In the genomic region with DNA sequence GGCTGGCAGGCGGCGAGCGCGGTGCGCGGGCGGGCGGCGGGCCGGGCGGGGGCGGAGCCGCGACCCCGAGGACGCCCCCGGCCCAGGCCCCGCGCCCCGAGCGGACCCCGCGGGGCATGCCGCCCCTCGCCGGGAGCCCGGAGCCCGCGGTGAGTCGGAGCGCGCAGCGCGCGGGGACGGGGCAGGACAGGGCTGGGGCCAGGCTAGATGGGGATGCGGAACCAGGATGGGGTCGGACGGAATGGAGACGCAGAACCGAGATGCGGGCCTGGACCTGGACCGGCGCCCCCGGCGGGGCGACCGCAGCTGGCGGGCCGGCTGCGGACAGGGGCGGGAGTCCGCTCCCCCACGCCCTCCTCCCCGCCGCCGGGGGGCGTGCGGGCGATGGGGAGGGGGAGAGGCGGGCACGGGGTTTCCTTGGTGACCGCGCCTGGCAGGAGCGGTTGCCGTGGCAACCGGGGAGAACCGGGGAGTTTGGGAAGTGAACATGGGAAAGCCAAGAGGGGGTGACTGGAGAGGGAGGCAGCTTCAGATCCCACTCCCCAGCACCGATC, we compare ENCODE assay signal across 9 mouse cellular contexts. TPM values are rescaled to one million over a fixed set of nuclear protein-coding genes. Genes with fewer than 3 reads are reported as not detected.
DNase-seq lines count a peak whose midpoint lies in the region; ATAC-seq and TF ChIP-seq lines count a peak whose summit lies in the region.
"Had no signal": no experiment of that assay in that cellular context is flagged by ENCODE, and none has a peak within 500 bp of the region (broad histone marks: within the 10 kb centered on the region; RNA-seq: fewer than 3 reads in every experiment).

A gene (plus strand): TSS at position 51 of the 554 bp plus-strand sequence.

- no peaks in the 10 kb centered on the region for H3K36me3 ChIP-seq in heart, embryonic 12.5 days
- no peaks in the 10 kb centered on the region for H3K36me3 ChIP-seq in neural tube, embryonic 11.5 days (ENCODE audit: control insufficient read depth, insufficient read depth, low read length)

- 0 out of 2 replicates have a peak, but pooled peaks have one; percentile 20 for ATAC-seq in heart, embryonic 12.5 days (ENCODE audit: insufficient number of reproducible peaks, low FRiP score)
- peak; percentile 59 for ATAC-seq in neural tube, embryonic 11.5 days (ENCODE audit: insufficient read depth, low FRiP score, low TSS enrichment)

- H3K27ac ChIP-seq in cortical plate, adult 2 months (ENCODE audit: insufficient read depth, low read length) = peak within 1 kb of the TSS; percentile 96
- H3K27ac ChIP-seq in heart, embryonic 12.5 days (ENCODE audit: poor library complexity, severe bottlenecking) = no peak within 1 kb of the TSS
- H3K27ac ChIP-seq in neural tube, embryonic 11.5 days (ENCODE audit: low read depth, low read length) = peak within 1 kb of the TSS; percentile 97

- no peak for TF ChIP-seq CTCF in cortical plate, adult 2 months (IDR thresholded peaks at IDR 0.05; ENCODE audit: extremely low read depth, insufficient read depth, low read length)

- WGBS in heart, embryonic 12.5 days = 2% methylated on average over 46 of the region's 69 CpGs
- under 1% methylated on average over 35 of the region's 69 CpGs for WGBS in neural tube, embryonic 11.5 days

- peak within 1 kb of the TSS; percentile 82 for H3K4me3 ChIP-seq in cortical plate, adult 2 months (ENCODE audit: insufficient read depth, low read length)
- H3K4me3 ChIP-seq in heart, embryonic 12.5 days = peak within 1 kb of the TSS; percentile 60
- peak within 1 kb of the TSS; percentile 71 for H3K4me3 ChIP-seq in neural tube, embryonic 11.5 days (ENCODE audit: low read depth, low read length)

- peak; percentile 15 for DNase-seq in gastrocnemius, postnatal 10 days
- DNase-seq in gastrocnemius, adult 18-20 months (ENCODE audit: low spot score) = no peak
- DNase-seq in layer of hippocampus, postnatal 25 days (ENCODE audit: extremely low spot score in 1 of 2, low spot score in 1 of 2) = peak; percentile 66 to 77
- DNase-seq in neural tube, embryonic 11.5 days (ENCODE audit: low spot score) = peak; percentile 92
- DNase-seq in thymus, postnatal 25 days = no peak
- no peak for DNase-seq in adrenal gland, adult 2 months

- peak within 1 kb of the TSS; percentile 51; the same call in 1 of the 2 replicates for H3K9ac ChIP-seq in heart, embryonic 12.5 days
- H3K9ac ChIP-seq in neural tube, embryonic 11.5 days (ENCODE audit: low read length) = peak within 1 kb of the TSS; percentile 85

- H3K4me2 ChIP-seq in heart, embryonic 12.5 days = peak within 1 kb of the TSS; percentile 91
- peak within 1 kb of the TSS; percentile 71 for H3K4me2 ChIP-seq in neural tube, embryonic 11.5 days (ENCODE audit: low read depth)

- no peak for TF ChIP-seq POLR2A in cortical plate, adult 2 months (IDR thresholded peaks at IDR 0.05; ENCODE audit: extremely low read depth, insufficient read depth, low read length)

- peaks cover 6% of the 10 kb centered on the region; the same call in 1 of the 2 replicates for H3K4me1 ChIP-seq in cortical plate, adult 2 months (ENCODE audit: control insufficient read depth, insufficient read depth, low read length)
- H3K4me1 ChIP-seq in heart, embryonic 12.5 days (replicated peaks) = peaks cover 18% of the 10 kb centered on the region
- peaks cover 5% of the 10 kb centered on the region for H3K4me1 ChIP-seq in neural tube, embryonic 11.5 days (ENCODE audit: control insufficient read depth, insufficient read depth, low read length)

- H3K27me3 ChIP-seq in heart, embryonic 12.5 days (replicated peaks) = peaks cover 80% of the 10 kb centered on the region
- H3K27me3 ChIP-seq in neural tube, embryonic 11.5 days (ENCODE audit: control insufficient read depth, insufficient read depth, low read length) = peaks cover 10% of the 10 kb centered on the region; the same call in 1 of the 2 replicates

- no peaks in the 10 kb centered on the region for H3K9me3 ChIP-seq in heart, embryonic 12.5 days (replicated peaks)
- H3K9me3 ChIP-seq in neural tube, embryonic 11.5 days (ENCODE audit: control insufficient read depth, low read length) = no peaks in the 10 kb centered on the region

RNA-seq across cellular contexts. Expression of the gene that starts here (rescaled TPM):
- total RNA-seq in gastrocnemius, postnatal 10 days (2021) = 1 to 10 TPM; 1.9 to 2.5 TPM
- under 1 TPM in 1 of 2 experiments, not detected in 1; 0.12 TPM for total RNA-seq in gastrocnemius, adult 18-20 months (2021)
- 190 and 192 TPM in 2 replicates for polyA plus RNA-seq in cortical plate, adult 2 months (2012; rRNA removed)
- 2.3 and 2.4 TPM in 2 replicates for polyA plus RNA-seq in heart, embryonic 12.5 days (2016; fragmentation: Nextera tagmentation; extraction: Ambion mirVana)
- total RNA-seq in layer of hippocampus, postnatal 25 days (2021) = 100 to 1,000 TPM; 322 to 333 TPM
- polyA plus RNA-seq in neural tube, embryonic 11.5 days (2014; fragmentation: Nextera tagmentation; extraction: Ambion mirVana) = 7.4 and 8.0 TPM in 2 replicates
- 1 to 10 TPM; 5.1 to 8.5 TPM for total RNA-seq in adrenal gland, adult 2 months (2021)
- polyA plus RNA-seq in adrenal gland, adult 2 months (2012; rRNA removed) = 10.3 and 16.3 TPM in 2 replicates
- polyA plus RNA-seq: C2C12 had no signal

Comparison
In these comparisons a context has a peak if more than half of its experiments do, and no peak if none do; other contexts are left out.
1. RNA of the gene that starts here (total RNA-seq): 322 to 333 TPM in layer of hippocampus, postnatal 25 days; 5.1 to 8.5 TPM in adrenal gland, adult 2 months, 1.9 to 2.5 TPM in gastrocnemius, postnatal 10 days and 0.12 TPM in gastrocnemius, adult 18-20 months; every median in the first group is over 10 times any median in the second.
2. RNA of the gene that starts here (polyA plus RNA-seq): 190 to 192 TPM in cortical plate, adult 2 months; 10.3 to 16.3 TPM in adrenal gland, adult 2 months, 7.4 to 8.0 TPM in neural tube, embryonic 11.5 days and 2.3 to 2.4 TPM in heart, embryonic 12.5 days; every median in the first group is over 10 times any median in the second.
3. DNase-seq: peak in gastrocnemius, postnatal 10 days (single experiment), layer of hippocampus, postnatal 25 days (2 of 2) and neural tube, embryonic 11.5 days (single experiment); none in gastrocnemius, adult 18-20 months (single experiment), thymus, postnatal 25 days (single experiment) and adrenal gland, adult 2 months (single experiment).
4. Peak in every context shown above with its lines, with median percentiles within 50 percentile points of each other: H3K4me3 ChIP-seq.